Mouse (Mus musculus) cortical plate, adult 2 months (tissue): ENCODE measurements around the gene Dnase1l3. TPM values are rescaled to one million over a fixed set of nuclear protein-coding genes. Genes with fewer than 3 reads are reported as not detected.

Source experiments
- H3K27ac ChIP-seq: fragments of 200-500 bp; 2 replicates; pipeline ENCODE4 v1.5.1; 2012; ENCODE audit warnings: low read length, control low read depth, inconsistent platforms; ENCODE audit not compliant: insufficient read depth
- H3K4me1 ChIP-seq: fragments of 200-500 bp; 2 replicates; pipeline ENCODE4 v1.6.1; 2011; ENCODE audit warnings: low read length; ENCODE audit not compliant: control insufficient read depth, insufficient read depth
- H3K4me3 ChIP-seq: fragments of 200-500 bp; 2 replicates; pipeline ENCODE4 v1.5.1; 2011; ENCODE audit warnings: mild to moderate bottlenecking, low read length, control low read depth; ENCODE audit not compliant: insufficient read depth
- CTCF ChIP-seq: fragments of 200-500 bp; IDR thresholded peaks from 2 replicates; pipeline ENCODE4 v1.5.1; 2011; ENCODE audit warnings: mild to moderate bottlenecking, control low read depth, low read length; ENCODE audit not compliant: insufficient read depth; ENCODE audit errors: extremely low read depth
- POLR2A ChIP-seq: fragments of 200-500 bp; IDR thresholded peaks from 2 replicates; pipeline ENCODE4 v1.6.1; 2011; ENCODE audit warnings: mild to moderate bottlenecking, low read length, control low read depth; ENCODE audit not compliant: insufficient read depth; ENCODE audit errors: extremely low read depth
- polyA plus RNA-seq: library from polyadenylated mRNA; depleted of rRNA; stranded (reverse); fragments of >200 nt; gene quantifications from 2 replicates; pipeline ENCODE4 v1.2.3, GENCODE M21; 2012

Gene Dnase1l3
- polyA plus RNA-seq, 1 experiment = 0.02 TPM

DNA sequence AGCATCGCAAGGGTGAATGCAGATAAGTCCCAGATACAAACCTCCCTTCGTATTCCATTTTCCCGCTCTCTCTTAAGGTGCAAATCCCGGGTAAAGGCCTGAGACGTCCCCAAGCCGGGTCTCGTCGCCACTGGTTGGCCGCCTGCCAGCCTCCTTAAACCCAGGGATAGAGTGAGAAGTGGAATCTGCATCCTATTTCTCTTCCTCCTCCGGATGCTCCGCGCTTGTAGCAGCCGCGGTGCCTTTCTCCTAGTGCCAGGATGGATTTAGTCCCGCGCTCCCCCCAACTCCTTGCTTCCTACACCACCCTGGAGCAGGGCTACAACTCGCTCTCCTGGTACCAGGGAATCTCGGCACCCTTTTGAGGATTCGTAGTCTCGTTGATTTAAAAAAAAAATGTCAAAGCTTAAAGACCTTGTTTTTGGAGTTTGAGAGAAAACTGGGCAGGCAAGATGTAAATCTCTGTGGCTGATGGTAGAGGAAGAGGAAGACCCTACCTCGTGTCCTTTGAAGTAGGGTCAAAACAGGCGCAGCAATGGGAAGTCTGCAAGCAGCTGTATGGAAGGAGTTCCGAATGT lies 8.8 kb upstream of the Dnase1l3 start:
- H3K4me3 ChIP-seq = peak overlapping the region; percentile 84
- TF ChIP-seq CTCF (no peak), POLR2A (no peak)
- peaks cover 16% of the 10 kb centered on the region for H3K4me1 ChIP-seq
- H3K27ac ChIP-seq = peak overlapping the region; percentile 49

DNA sequence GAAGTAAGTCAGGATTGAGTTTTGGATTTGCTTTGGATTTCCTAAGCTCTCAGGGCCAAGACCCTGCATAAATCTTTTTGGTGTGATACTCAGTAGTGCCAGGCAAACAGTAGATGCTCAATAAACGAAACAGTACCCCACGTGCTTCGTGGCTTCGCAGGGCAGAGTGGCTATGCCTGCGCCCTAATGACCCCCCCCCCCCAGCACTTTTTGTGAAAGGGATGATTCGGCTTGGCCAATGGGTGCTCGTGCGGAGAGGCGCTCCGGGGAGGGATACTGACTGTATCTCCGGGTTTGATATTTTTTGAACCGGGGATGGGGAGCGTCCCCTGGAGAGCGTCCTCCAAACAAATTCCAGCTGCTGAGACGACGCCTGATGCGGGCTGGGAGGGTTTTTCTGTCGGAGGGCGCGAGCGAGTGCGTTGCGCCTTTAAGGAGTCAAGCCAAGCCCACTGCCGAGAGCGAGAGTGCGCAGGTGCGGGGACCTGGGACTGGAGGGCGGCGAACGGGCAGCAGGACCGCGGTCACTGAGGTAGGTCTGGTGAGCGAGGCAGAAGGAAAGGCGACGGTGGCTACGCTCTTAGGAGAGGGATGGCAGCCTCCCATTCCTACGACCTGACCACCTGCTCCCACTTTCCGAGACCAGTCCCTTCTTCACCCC lies 8.2 kb upstream of the Dnase1l3 start, which contains the start of gene Abhd6:
TSS of gene Abhd6 (plus strand) at position 471 of the 661 bp plus-strand sequence.
- peak within 1 kb of the TSS; percentile 84 for H3K4me3 ChIP-seq
- H3K4me1 ChIP-seq = peaks cover 12% of the 10 kb centered on the region
- H3K27ac ChIP-seq = peak within 1 kb of the TSS; percentile 49
- TF ChIP-seq CTCF (no peak), POLR2A (peak; percentile 93)

DNA sequence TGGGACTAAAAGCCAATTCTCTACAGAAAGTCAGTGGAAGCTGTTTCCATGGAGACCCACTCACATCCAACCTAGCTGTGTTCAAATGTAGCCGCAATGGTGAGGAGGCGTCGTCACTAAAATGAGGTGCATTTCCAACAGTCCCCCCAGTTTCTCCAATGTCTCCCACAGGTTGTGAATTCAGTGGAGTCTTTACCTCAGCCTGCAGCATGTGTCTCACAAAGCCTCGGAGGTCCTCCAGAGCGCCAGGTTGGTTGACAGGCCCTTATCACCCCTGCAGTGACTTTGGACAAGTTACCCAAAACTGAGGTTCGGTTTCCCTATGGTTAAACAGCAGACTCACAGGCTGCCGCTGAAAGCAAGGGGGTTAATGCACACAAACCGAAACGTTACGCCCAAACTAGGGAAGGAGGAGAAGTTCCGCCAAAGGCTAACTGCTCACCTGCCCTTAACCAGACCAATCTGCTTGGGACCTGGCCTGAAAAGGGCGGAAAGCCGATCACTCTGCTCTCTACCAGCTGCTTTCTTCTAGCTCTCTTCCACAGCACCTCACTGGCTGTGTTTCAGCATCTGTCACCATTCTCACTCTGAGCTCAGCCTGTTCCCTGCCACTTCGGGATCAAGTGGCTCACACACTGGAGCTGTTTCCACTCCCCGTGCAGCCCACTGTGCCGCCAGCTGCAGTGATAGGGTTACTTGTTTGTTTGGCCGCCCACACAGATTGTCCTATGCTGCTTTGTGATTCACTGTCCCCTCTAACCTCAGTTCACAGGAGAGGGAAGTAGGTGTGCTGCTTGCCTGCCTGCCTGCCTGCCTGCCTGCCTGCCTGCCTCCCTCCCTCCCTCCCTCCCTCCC lies 6.7 kb upstream of the Dnase1l3 start:
- Histone ChIP-seq H3K27ac (peak overlapping the region; percentile 48), H3K4me1 (peaks cover 10% of the 10 kb centered on the region), H3K4me3 (0 out of 2 replicates have a peak overlapping the region, but pooled peaks have one; percentile 2)
- TF ChIP-seq CTCF = no peak
- TF ChIP-seq POLR2A = 0 out of 2 replicates have a peak, but pooled peaks have one; percentile 22

DNA sequence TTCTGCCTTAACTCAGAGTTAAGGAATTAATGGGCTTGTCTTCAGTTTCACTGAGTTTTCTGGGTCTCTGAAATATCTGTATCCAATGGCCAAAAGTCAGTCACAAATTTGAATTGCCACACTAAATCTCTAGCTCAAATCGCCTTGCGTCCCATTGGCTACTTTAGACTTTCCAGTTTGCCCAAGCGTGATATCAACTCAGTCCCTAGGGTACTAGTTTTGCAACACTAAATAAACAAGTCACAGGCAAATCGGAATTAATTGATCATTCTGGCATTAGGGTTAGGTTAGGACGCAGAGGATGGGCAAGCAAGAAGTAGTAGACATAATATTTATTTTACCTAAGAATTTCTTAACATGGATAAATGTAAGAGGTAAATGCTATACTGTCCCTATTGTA lies 5.9 kb upstream of the Dnase1l3 start:
- no peak overlapping the region for H3K27ac ChIP-seq
- H3K4me1 ChIP-seq = peaks cover 10% of the 10 kb centered on the region
- no peak overlapping the region for H3K4me3 ChIP-seq
- TF ChIP-seq CTCF = no peak
- TF ChIP-seq POLR2A = no peak

DNA sequence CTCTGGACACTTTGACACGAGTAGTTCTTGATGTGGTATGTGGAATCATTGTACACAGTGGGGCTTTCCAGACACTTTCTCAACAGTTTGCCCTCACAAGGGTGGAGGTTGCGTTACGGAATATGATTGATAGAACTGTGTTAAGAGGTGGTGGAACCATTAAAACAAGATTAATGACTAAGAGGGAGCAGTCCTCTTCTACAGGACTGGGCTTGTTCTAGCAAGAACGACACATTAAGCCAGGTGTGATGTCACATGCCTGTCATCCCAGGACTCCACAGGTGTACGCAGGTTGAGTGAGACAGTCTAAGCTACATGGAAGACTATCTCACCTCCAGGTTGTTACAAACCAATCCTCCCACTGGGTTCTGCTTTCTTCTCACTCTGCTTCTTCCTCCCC lies 5.1 kb upstream of the Dnase1l3 start:
- Histone ChIP-seq H3K27ac (no peak overlapping the region), H3K4me1 (peaks cover 10% of the 10 kb centered on the region), H3K4me3 (no peak overlapping the region)
- TF ChIP-seq CTCF (no peak), POLR2A (no peak)

DNA sequence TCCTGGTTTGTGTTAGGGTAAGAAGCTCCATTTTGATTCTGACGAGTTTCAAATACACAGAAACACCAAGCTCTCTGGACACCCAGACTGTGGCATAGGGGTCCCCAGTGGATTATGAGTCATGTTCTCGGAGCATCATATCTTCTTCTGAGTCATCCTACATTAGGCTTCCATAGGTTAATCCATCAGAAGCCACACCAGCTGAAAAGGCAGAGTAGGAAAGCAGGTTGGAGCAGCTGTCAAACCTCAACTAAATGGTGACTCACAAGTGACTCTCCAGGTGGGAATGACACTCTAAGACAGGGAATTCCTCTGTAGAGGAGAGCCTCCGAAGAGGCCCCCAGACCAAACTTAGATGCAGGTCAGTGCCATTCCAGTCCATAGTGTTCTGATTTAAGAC lies 4.7 kb upstream of the Dnase1l3 start:
- H3K4me3 ChIP-seq = no peak overlapping the region
- H3K27ac ChIP-seq = no peak overlapping the region
- H3K4me1 ChIP-seq = peaks cover 6% of the 10 kb centered on the region
- TF ChIP-seq CTCF = no peak
- TF ChIP-seq POLR2A = no peak

DNA sequence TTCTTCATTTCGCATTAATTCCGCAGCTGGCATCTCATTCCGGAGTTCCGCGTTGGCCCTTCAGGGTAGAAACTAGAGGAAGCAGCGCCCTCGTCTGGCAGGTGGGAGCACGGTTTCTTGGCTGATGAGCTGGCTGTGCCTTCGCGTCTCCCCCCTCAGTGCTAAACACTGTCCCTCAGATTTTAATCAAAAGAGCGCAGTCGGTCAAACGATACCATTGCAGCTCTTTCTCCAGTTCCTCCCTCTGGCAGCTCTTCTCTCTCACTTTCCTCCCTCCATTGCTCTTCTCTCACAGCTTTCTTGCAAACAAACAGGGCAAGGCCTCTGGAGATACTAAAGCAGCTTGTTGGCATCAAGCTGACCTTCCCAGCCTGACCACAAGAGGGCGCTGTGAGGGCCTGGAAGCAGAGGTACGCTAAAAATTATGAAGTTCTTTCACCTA lies 2.9 kb upstream of the Dnase1l3 start:
- peaks cover 5% of the 10 kb centered on the region for H3K4me1 ChIP-seq
- no peak overlapping the region for H3K27ac ChIP-seq
- H3K4me3 ChIP-seq = no peak overlapping the region
- TF ChIP-seq CTCF = peak; percentile 79
- TF ChIP-seq POLR2A = no peak

DNA sequence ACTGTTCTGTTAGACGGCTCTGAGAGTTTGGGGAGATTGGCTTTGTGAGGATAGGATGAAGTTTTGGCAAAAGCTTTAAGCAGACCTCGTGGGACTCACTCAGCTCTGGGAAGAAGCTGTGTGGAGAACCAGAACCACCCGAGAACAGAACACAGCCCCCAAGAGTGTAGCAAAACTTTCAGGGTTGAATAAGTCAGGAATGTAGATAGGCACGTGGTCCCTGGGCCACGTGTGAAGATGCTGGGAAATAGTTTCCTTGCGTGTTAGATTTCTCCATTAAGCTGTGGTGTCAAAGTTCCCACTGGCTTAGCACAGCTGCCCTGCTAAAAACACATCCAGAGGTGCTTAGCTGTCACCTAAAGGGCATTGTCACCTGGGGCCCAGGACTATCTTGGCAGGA lies 2.2 kb downstream of the Dnase1l3 start:
- Histone ChIP-seq H3K4me3 (no peak overlapping the region), H3K4me1 (no peaks in the 10 kb centered on the region), H3K27ac (no peak overlapping the region)
- no peak for TF ChIP-seq POLR2A
- TF ChIP-seq CTCF = no peak

DNA sequence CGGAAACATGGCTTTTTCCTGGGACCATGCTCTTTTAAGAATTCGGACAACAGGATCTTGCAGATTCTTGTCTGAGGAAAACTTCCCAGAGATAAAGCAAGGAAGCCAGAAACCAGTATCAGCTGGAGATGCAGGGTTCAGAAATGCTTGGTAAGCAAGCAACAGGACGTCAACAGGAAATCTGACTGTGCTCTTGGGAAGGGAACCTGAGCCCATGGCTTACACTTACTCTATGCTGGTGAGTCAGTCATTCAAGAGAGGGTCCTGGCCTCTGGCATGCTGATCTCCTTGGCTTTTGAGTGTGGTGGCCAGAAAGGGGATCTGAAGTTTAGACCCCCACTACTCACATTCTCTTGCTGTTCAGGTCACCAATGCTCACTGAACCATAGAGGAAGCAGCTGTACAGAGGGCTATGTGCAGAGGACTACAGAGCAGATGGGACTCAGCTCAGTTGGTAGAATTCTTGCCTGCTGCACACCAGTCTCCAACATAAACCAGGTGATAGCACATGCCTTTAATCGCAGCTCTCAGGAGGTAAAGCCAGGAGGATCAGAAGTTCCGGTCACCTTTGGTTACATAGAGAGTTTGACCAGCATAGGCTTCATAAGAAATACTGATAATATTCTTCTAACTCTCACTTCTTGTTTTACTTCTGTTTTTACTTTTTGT lies 3.1 kb downstream of the Dnase1l3 start:
- no peak overlapping the region for H3K27ac ChIP-seq
- no peaks in the 10 kb centered on the region for H3K4me1 ChIP-seq
- TF ChIP-seq CTCF (no peak), POLR2A (no peak)
- no peak overlapping the region for H3K4me3 ChIP-seq

DNA sequence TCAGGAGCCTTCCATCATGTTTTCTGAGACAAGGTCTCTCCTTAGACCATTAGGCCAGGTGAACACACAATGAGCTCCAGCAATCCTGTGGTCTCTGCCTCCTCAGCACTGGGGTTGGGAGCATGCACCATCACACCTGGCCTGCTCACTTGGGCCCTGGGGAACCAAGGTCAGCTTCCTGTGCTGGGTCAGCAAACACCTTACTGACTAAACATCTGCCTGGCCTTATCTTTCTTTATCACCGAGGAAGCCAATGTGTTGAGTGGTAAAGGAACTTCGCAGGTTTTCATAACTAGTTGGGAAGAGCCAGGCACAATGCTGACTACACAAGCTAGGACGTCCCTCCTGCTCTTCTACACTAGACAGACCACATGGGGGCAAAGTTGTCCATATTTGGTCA lies 4.4 kb downstream of the Dnase1l3 start:
- Histone ChIP-seq H3K4me1 (no peaks in the 10 kb centered on the region), H3K27ac (no peak overlapping the region), H3K4me3 (no peak overlapping the region)
- TF ChIP-seq CTCF (no peak), POLR2A (no peak)
